Mouse (Mus musculus): ENCODE data around the gene Gm29797. TPM values are rescaled to one million over a fixed set of nuclear protein-coding genes. Genes with fewer than 3 reads are reported as not detected.

Gene Gm29797
- polyA plus RNA-seq, 2 experiments = 0.52 to 0.63 TPM

DNA sequence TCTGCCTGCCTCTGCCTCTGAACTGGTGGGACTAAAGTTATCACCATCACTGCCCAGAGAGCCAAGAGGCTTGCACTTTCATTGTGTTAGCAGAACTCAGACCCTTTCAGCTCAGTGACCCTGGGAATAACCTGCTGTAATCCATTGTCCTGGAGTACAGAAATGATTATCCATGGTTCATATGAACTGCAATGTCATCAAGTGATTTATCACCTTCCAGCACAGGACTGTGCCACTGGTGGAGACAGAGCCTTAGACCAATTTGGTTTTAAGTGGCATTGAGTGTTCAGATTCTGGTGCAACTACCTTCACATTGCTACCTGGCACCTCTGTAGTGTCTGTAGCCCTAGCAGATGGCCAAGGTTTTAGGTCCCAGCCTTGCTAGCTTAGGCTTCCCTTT is 3.8 kb upstream of the Gm29797 start:
- H3K36me3 ChIP-seq (ENCODE audit: control insufficient read depth, insufficient read depth, low read length) = peaks cover 86% of the 10 kb centered on the region
- H3K9me3 ChIP-seq (ENCODE audit: control insufficient read depth, low read length) = no peaks in the 10 kb centered on the region
- DNase-seq (ENCODE audit: low spot score) (no peak), ATAC-seq (ENCODE audit: low FRiP score, low read depth) (no peak)
- H3K4me3 ChIP-seq (replicated peaks; ENCODE audit: low read length) = no peak overlapping the region
- no peak overlapping the region for H3K9ac ChIP-seq (ENCODE audit: low read depth, low read length, severe bottlenecking)
- no peak overlapping the region for H3K4me2 ChIP-seq (replicated peaks; ENCODE audit: low read depth, low read length, severe bottlenecking)
- no peak for TF ChIP-seq POLR2A (IDR thresholded peaks at IDR 0.05; ENCODE audit: borderline replicate concordance, extremely low read depth, insufficient read depth, insufficient read length)
- H3K27ac ChIP-seq (replicated peaks; ENCODE audit: low read depth, low read length) = no peak overlapping the region
- H3K4me1 ChIP-seq (ENCODE audit: control insufficient read depth, insufficient read depth, low read length) = no peaks in the 10 kb centered on the region
- H3K27me3 ChIP-seq (ENCODE audit: control insufficient read depth, insufficient read depth, low read length) = no peaks in the 10 kb centered on the region

DNA sequence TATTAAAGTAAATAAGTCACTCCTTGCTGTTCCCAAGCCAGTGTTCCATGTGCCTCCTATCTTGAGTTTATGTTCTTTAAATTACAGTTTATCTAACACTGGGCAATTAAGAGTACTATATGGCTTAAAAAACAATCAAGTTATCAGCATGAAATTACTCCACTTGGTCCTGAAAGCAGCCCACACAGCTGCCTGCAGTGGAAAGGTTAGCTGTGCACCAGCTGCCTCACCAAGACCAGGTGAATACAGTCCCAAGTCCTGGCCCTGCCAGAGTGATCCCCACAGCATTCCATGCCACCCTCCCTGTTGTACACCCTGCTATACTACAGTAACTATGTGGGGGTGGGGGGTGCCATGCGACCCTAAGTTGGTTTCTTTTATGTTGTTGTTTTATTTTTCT is 3.3 kb upstream of the Gm29797 start:
- WGBS = 81% methylated on average over 1 of the region's 1 CpGs

DNA sequence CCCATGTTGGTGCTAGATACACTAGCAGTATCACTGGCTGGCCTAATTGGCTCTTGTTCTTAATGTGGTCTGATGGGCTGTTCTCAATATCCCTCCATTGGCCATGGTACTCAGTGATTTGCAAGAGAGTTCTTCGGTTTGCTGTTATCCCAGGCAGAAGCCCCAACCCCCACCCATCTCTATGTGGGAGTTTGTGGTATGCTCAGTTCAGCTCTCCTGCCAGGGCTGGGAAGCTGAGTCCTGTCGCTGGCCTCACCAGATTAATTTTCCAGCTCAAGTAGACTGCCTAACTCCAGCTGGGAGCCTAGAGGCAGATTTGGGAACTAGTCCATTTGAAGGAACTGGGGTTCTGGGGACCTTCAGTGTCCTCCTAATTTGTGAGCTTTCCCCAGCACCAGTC is 607 bp downstream of the Gm29797 start:
- DNase-seq (ENCODE audit: low spot score) (no peak), ATAC-seq (ENCODE audit: low FRiP score, low read depth) (no peak)
- H3K4me2 ChIP-seq (replicated peaks; ENCODE audit: low read depth, low read length, severe bottlenecking) = no peak overlapping the region
- H3K27me3 ChIP-seq (ENCODE audit: control insufficient read depth, insufficient read depth, low read length) = no peaks in the 10 kb centered on the region
- H3K27ac ChIP-seq (replicated peaks; ENCODE audit: low read depth, low read length) = no peak overlapping the region
- H3K9me3 ChIP-seq (ENCODE audit: control insufficient read depth, low read length) = no peaks in the 10 kb centered on the region
- H3K9ac ChIP-seq (ENCODE audit: low read depth, low read length, severe bottlenecking) = no peak overlapping the region
- 44% methylated on average over 2 of the region's 2 CpGs for WGBS
- H3K36me3 ChIP-seq (ENCODE audit: control insufficient read depth, insufficient read depth, low read length) = peaks cover 49% of the 10 kb centered on the region
- TF ChIP-seq POLR2A (IDR thresholded peaks at IDR 0.05; ENCODE audit: borderline replicate concordance, extremely low read depth, insufficient read depth, insufficient read length) = no peak
- no peaks in the 10 kb centered on the region for H3K4me1 ChIP-seq (ENCODE audit: control insufficient read depth, insufficient read depth, low read length)
- H3K4me3 ChIP-seq (replicated peaks; ENCODE audit: low read length) = no peak overlapping the region

More for the DNA sequence above, 3.3 kb upstream of the Gm29797 start:
- Histone ChIP-seq H3K9me3 (ENCODE audit: control insufficient read depth, low read length) (no peaks in the 10 kb centered on the region), H3K27ac (replicated peaks; ENCODE audit: low read depth, low read length) (no peak overlapping the region), H3K4me2 (replicated peaks; ENCODE audit: low read depth, low read length, severe bottlenecking) (no peak overlapping the region), H3K36me3 (ENCODE audit: control insufficient read depth, insufficient read depth, low read length) (peaks cover 84% of the 10 kb centered on the region), H3K9ac (ENCODE audit: low read depth, low read length, severe bottlenecking) (no peak overlapping the region), H3K4me3 (replicated peaks; ENCODE audit: low read length) (no peak overlapping the region), H3K27me3 (ENCODE audit: control insufficient read depth, insufficient read depth, low read length) (no peaks in the 10 kb centered on the region), H3K4me1 (ENCODE audit: control insufficient read depth, insufficient read depth, low read length) (no peaks in the 10 kb centered on the region)
- DNase-seq (ENCODE audit: low spot score) (no peak), ATAC-seq (ENCODE audit: low FRiP score, low read depth) (no peak)
- TF ChIP-seq POLR2A (IDR thresholded peaks at IDR 0.05; ENCODE audit: borderline replicate concordance, extremely low read depth, insufficient read depth, insufficient read length) = no peak

DNA sequence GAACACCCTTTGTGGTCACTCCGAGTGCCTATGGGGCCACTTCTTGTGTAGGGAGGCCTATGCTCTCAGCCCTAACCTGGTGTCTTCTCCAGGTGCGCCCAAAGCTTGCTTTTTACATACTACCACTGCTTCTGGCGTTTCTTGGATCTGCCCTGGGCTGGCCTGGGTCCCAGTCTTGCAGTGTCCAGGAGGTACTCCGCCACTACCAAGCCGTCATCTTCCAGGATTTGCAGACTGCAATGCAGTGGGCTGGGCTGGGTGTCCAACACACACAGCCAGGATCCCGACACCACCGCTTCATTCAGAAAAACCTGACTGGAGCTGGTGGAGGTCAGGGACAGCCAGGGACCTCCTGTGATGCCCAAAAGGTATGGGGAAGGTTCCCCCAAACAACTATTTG is 1.7 kb downstream of the Gm29797 start:
- no peak for DNase-seq (ENCODE audit: low spot score)
- no peaks in the 10 kb centered on the region for H3K27me3 ChIP-seq (ENCODE audit: control insufficient read depth, insufficient read depth, low read length)
- no peak for ATAC-seq (ENCODE audit: low FRiP score, low read depth)
- H3K27ac ChIP-seq (replicated peaks; ENCODE audit: low read depth, low read length) = no peak overlapping the region
- no peak overlapping the region for H3K4me2 ChIP-seq (replicated peaks; ENCODE audit: low read depth, low read length, severe bottlenecking)
- no peaks in the 10 kb centered on the region for H3K9me3 ChIP-seq (ENCODE audit: control insufficient read depth, low read length)
- 81% methylated on average over 7 of the region's 7 CpGs for WGBS
- TF ChIP-seq POLR2A (IDR thresholded peaks at IDR 0.05; ENCODE audit: borderline replicate concordance, extremely low read depth, insufficient read depth, insufficient read length) = no peak
- H3K9ac ChIP-seq (ENCODE audit: low read depth, low read length, severe bottlenecking) = no peak overlapping the region
- H3K4me3 ChIP-seq (replicated peaks; ENCODE audit: low read length) = no peak overlapping the region
- H3K4me1 ChIP-seq (ENCODE audit: control insufficient read depth, insufficient read depth, low read length) = no peaks in the 10 kb centered on the region
- H3K36me3 ChIP-seq (ENCODE audit: control insufficient read depth, insufficient read depth, low read length) = peaks cover 38% of the 10 kb centered on the region

DNA sequence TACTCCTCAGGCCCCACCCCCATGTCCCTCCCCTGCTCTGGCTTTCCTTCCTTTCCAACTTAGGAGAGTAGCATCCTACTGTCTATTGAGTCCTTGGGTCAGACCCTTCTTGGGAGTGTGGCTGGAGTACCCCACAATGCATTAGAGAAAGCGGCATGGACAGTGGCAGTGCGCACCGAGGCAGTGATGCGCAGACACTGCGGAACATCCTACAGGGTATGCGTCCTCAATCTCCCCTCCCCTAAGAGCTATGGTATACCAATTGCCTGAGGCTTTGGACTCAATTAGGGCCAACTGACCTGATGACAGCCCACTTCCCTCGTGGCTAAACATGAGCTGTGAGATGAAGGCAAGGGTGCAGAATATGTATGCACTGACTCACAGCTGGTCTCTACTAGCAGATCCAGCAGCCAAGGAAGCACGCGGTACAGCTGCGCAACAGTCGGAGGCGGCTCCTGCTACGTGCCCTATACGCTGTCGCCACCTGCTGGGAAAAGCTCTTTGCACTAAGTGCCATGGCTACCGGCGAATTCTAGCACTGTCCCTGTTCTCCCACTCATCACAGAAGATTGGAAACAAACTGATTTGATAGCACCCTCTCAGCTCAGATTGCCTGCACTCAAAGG is 2.2 kb downstream of the Gm29797 start:
- ATAC-seq (ENCODE audit: low FRiP score, low read depth) (peak; percentile 39), DNase-seq (ENCODE audit: low spot score) (peak; percentile 68)
- Histone ChIP-seq H3K27ac (replicated peaks; ENCODE audit: low read depth, low read length) (no peak overlapping the region), H3K4me3 (replicated peaks; ENCODE audit: low read length) (no peak overlapping the region), H3K4me1 (ENCODE audit: control insufficient read depth, insufficient read depth, low read length) (no peaks in the 10 kb centered on the region), H3K36me3 (ENCODE audit: control insufficient read depth, insufficient read depth, low read length) (peaks cover 33% of the 10 kb centered on the region), H3K27me3 (ENCODE audit: control insufficient read depth, insufficient read depth, low read length) (no peaks in the 10 kb centered on the region), H3K9ac (ENCODE audit: low read depth, low read length, severe bottlenecking) (no peak overlapping the region), H3K9me3 (ENCODE audit: control insufficient read depth, low read length) (no peaks in the 10 kb centered on the region), H3K4me2 (replicated peaks; ENCODE audit: low read depth, low read length, severe bottlenecking) (no peak overlapping the region)
- TF ChIP-seq POLR2A (IDR thresholded peaks at IDR 0.05; ENCODE audit: borderline replicate concordance, extremely low read depth, insufficient read depth, insufficient read length) = no peak
- 39% methylated on average over 17 of the region's 17 CpGs for WGBS
